Mouse (Mus musculus) ovary, postnatal 10 days (tissue): Measurements from ENCODE around the gene Ptprt.
"Not testable (repeated sequence)": the region's sequence is repeated elsewhere in the genome, so short reads cannot be mapped to it uniquely, and the experiment has no call there.

Source experiments
- DNase-seq: peaks from one replicate; pipeline ENCODE4 v3.0.0; 2022; ENCODE audit warnings: low spot score

Ptprt gene

DNA sequence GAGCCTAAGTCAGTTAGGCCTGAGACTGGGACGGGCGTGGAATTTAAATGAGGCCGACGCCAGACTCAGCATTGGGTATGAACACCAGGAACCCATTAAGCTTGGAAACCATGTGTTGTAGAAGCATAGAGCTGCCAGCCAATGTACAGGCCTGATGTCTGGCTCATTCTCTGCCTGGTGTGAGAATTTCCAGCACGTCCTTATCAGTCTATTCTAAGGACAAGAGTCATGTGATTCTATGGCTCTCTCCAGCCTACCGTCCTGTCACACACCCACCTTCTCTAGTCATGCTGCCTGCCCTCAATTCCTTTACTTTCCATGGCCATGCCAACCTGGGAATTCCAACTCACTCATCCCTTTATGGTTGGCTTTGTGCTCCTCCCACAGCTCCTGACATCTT lies 450.4 kb downstream of the Ptprt start:
- DNase-seq, result no peak

DNA sequence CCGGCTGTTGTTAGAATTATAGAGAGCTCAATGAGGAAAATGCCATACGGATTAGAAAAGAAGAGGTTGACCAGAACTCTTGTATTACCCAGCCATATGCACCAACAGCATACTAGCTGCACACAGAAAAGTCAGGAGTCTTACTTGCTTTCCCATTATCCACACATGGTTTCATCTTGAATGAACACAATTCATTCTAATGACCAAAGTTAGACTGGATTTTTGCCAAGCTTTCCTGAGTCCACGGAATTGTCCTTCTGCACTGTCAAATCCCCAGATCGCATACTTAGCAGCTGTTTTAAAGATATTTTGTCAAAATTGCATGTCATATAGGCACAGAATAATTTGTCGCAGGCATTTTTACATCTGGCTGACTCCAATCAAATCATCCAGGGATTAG lies 463.6 kb downstream of the Ptprt start:
- no peak for DNase-seq

DNA sequence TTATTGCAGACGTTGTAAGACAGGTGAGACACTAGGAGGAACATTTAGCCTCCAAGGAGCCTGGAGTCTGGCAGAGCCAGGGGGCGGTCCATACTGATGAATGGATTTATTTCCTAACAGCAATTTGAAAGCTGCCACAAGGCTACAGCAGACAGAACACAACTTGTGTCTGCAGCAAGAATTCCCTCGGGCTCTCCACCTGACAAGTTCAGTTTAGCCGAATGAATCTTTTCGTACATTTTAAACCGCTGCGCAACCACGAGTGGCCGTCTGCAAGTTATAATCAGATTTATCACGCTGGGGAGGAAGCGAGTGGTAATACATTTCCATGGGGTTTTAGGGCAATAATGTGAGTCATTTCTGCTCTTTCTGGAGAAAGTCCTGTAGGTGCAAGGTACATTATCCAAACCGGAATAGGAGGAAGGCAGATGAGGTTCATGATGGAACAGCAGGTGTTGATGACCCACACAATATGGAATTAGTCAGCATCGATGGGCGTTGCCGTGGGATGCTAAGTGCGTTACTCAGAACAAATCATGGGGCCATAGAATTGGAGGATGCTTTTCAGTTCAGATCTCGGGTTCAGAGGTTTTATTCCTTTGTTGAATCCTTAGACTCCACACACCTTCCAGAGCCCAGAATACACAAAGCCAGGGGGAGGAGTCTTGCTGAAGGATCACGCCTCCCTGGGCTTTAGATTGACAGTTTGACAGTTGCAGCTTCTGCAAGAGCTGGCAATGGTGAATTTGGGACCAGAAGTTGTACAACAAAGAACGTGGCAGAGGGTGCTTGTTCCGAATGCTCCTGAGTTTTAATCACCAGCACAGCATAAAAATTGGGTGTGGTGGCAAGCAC lies 478.1 kb downstream of the Ptprt start:
- DNase-seq, result no peak

DNA sequence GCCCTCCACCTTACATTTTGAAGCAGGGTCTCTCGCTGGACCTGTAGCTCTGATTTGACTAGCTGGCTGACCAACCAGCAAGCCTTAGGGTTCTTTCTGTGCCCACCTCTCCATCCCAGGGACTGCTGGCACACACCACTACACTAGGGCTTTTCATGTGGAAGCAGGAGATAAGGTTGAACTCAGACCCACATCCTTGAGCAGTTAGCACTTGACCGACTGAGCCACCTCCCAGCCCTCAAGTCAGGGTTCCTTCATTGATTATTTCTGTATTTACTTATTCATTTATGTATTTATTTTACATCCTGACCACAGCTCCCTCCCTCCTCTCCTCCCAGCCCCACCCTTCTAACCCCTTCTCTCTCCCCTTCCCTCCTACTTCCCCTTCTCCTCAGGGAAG lies 479.1 kb downstream of the Ptprt start:
- DNase-seq, result no peak

DNA sequence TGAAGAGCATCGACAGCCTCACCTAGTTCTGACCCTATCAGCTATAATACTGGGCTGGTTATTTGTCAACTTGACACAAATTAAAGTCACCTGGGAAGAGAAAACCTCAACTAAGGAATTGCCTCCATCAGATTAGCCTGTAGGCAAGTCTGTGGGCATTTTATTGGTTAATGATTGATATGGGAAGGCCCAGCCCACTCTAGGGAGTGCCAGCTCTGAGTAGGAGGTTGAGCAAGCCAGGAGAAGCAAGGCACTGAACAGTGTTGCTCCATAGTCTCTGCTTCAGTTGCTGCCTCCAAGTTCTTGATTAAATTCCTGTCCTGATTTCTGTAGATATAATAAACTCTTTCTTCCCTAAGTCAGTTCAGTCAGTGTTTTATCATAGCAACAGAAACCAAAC lies 488.4 kb downstream of the Ptprt start:
- no peak for DNase-seq

DNA sequence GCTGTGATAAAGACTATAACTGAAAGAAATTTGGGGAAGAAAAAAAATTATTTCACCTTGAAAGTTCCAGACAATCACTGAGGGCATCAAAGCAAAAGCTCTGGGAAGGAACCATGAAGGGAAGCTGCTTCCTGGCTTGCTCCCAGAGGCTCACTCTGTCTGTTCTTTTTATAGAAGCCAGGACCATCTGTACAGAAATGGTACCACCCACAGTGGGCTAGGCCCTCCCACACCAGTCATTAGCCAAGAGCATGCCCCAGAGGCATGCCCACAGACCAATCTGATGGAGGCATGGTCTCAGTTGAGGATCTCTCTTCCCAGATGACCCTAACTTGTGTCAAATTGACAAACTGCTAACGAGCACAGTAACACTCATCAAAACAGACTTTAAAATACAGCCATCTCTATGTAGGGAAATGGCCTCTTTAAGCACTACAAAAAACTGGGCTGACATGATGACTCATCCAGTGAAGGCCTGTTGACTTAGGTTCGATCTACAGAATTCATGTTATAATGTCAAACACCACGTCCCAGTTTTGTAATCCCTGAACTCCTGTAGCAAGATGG lies 519.0 kb downstream of the Ptprt start:
- no peak for DNase-seq

DNA sequence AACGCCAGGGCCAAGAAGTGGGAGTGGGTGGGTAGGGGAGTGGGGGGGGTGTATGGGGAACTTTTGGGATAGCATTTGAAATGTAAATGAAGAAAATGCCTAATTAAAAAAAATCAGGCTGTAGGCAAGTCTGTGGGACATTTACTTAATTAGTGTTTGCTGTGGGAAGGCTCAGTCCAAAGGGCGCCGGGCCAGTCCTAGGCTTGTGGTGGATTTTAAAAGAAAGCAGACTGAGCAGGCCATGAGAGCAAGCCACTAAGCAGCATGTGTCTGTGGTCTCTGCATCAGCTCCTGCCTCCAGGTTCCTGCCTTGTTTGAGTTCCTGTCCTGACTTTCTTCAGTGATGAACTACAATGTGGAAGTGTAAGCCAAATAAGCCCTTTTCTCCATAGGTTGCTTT lies 524.8 kb downstream of the Ptprt start:
- not testable (repeated sequence) for DNase-seq

DNA sequence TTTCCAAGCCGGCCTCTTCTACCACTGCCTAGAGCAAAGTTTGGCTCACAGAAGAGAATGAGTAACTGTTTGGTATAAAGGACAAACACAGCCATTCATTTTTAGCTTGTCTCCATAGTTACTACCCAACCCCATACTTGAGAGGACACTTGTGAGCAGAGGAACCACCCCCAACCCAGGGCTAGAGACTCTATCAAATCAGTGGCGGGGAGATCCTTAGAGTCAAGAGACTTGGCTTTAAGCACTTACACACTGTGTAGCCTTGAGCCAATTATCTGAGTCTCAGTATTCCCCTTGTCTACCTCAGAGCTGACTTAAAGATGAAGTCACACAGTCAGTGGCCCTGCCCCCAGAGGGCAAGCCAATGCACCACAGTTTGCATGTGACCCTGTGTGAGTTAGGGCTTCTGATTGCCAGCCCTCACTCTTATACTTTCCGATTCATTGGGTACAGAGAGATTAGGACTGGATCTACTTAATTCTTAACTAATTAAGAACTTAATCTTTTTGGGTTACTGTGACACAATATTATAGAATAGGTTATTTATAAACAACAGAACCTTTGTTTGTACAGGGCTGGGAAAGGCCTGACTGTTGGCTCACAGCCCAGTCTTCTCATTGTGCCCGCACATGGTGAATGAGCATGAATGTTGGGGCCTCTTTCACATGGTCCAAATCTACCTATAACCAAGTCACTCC lies 529.2 kb downstream of the Ptprt start:
- DNase-seq, result no peak

DNA sequence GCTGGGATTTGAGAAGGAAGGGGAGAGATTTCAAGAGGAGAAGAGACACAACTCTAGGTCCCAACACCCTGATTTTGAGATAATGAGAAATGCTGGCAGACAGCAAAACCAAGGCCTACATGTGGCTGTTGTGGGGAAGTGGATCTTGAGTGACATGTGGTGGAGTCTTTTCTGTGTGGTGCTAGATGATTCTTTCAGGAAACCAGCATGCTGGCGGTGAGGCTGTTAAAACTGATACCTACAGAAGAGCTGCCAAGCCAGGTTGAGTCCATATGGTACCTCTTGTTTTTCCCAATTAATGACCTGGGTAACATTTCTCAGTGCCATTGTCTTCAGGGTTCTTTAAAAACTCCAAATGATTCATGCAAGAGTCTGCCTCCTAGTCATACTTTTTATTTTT lies 531.1 kb downstream of the Ptprt start:
- no peak for DNase-seq

DNA sequence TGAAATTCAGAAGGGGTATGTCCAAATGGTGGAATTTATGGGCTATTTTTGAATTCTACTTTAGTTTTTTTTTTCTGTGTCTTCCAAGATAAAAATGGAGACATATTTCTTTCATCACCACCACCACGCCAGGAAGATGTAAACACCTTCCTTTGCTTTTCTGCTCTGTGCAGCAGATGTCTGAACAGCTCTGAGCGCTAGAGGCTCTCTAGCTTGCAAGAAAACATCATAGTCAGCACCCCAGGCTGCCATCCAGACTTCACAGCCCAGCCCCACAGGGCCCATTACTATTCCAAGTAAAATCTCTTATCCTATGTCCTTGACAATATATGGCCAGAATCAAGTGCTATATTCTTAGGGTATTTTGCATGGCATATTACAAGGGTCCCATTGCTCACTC lies 542.9 kb downstream of the Ptprt start:
- no peak for DNase-seq

DNA sequence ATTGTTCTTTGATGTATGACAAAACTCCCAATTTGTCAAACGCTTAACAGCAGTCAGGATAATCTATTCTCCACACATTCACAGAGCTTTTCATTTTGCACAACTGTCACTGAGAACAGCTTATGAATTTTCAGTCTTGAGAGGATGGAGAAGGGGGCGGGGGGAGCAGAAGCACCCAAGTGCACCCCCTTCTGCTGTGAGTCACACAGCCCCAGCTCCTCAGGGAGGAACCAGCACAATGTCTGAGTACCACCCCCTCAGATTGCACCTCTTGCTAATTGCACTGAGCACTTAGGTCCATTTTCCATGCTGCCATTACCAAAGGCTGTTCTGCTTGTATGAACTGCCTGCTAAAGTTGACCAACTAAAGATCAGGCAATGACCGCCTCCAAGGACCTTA lies 578.6 kb downstream of the Ptprt start:
- DNase-seq, result no peak

DNA sequence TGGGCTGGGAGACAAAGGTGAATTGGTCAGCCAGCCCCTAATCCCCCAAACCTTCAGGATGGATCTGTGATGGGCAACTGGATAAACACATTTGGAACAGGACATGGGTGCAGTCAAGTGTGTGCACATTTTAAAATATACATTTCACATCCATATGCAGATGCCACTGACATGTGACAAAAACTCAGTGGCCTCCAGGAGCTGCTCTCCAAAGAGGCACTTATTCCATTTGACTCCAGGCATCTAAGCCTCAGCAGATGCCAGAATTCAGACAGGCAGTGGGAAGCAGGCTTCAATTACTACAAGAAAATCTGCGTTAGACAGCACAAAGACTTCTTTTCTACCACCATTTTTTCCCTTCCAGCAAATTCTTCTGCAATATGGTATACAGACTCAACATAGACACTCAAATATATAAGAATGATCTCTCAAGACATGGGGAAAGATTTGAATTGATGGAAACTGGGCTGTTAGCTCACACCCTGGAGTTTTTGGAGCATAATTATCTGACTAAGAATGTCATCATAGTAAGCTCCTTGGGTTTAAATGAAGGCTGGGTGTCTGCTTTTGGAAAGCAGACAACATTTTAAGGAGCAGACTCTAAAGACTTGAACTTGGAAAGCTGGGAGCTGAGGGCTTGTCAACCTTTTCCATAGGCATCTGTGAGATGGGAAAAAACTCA lies 580.1 kb downstream of the Ptprt start:
- no peak for DNase-seq

DNA sequence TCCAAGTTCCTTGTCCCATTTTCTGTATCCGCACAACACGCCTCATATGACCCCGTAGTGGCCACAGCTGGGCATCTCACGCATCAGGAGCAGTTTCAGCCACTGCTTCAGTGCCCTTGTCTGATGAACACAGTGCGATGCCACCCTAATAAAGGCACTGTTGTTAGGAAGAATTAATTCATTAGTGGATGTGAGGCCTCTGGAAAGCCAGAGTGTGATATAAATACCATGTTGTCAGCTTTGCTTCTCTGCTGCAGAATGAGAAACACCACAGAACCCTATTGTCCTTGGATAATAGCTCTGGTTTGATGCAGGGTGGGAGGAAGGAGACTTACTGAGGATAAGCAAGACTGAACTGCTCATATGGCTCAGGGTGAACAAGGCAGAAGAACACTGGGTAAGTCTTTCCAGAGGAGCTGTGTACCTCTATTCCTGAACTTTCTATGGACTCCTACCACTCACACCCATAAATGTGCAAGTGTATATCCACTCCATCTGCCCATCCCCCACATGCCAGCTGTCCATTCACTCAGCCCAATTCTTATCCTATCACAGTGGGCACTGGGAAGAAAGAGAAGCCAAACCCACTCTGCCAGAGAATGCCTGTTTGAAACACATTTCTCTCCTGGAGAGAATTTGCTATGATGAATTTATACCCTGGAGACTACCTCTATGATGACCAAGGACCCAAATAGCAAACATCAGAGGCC lies 582.2 kb downstream of the Ptprt start:
- DNase-seq, result no peak

DNA sequence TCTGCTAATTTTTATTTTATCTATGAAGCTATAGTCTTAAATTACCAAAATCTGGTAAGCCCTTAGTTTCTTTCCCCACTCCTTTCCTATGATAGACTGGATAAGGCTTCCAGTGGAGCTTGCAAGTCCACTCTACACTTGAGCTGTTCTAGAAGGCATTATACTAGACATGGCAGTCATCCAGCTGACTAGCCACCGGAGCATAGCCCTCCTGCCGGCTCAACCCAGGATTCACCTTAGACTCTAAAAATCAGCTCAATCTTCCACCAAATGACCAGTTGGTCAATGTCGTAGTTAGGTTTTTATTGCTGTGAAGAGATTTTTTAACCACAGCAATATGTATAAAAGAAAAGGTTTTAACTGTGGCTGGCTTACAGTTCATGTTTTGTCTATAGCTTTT lies 608.1 kb downstream of the Ptprt start:
- no peak for DNase-seq

DNA sequence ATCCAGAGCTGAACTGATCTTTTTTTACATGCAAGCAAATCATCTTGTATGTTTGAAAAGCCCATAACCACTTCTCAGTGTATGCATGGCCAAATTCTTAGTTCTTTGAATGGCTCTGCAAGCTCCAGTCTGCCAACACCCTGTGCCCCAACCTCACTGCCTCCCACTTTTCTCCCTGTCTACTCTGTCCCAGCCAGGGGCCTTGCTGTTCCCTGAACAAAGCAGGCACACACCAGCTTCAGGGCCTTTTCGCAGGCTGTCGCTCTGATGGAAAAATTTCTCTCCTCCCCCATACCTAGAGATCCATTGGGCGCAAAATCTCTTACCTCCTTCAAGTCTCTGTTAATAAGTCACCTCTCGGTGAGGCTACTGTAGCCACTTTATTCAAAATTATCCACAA lies 610.7 kb downstream of the Ptprt start:
- DNase-seq, result no peak

DNA sequence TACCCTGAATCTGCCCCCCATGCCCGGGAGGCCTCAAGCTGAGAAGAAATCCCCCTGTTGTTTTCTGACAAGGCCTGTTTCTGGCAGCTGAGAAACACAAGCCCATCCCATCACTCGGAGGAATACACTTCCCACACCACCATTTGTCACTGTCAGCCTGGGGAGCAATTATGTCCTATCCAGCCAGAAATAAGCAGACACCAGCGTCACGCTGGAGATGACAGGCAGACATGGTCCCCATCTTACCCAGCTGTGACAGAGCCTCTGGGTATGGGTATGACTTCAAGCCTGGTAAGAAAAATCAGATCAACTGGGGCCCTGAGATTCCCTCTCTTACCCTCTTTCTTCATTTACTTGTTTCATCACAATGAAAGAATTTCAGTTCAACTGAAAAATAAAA lies 625.3 kb downstream of the Ptprt start:
- DNase-seq, result no peak

DNA sequence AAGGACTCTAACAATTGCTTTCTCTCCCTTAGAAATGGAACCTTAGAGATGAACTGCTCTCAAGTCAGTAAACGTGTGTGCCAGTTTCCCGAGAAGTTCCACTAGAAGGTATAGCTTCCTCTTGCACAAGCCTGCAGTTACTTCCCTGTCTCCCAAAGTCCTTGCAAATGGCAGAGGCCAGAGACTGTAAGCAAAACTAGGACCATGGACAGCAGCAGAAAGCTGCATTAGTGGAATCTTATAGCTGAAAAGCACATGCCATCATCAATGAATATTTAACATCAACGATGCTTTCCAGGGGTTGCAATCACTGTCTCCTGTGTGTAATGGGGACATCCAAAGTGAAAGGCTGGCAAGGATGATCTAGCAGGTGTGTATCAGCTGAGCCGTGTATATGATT lies 629.3 kb downstream of the Ptprt start:
- no peak for DNase-seq

DNA sequence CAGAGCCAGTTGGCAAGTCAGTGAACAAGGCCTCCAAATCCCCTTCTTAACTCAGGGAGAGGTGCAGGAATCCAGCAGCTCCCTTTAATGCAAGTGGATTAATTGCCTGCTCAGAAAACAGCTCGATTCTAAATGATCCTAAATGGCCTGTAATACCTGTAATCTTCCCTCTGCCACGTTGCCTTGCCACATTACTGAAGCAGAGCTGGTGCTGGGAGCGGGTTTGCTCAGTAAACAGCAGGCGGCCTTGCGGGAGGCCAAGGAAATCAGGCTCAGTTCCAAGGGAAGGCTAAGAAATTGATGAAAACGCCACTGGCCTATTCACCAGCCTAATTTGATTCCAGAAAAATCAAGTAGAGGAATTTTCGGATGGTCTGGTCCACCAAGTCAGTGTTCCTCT lies 659.9 kb downstream of the Ptprt start:
- DNase-seq, result no peak

DNA sequence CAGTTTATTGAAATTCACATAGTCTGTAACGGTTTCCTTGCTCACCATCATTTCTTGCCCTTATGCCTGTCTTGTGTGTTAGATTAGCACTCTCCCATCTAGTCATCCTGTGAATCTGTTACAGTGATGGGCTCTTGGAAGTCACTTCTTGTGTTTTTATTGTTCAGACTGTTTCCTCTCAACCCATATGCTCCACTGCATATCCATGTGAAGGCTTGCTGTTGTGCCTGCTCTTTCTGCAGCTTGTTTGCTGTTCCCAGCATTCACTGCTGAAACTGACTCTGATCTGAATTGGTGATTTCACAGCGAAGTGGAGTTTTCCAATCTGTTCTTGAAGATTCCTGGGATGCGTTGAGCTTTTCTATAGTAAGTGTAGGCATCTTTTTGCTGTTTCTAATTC lies 678.6 kb downstream of the Ptprt start:
- DNase-seq, result no peak

DNA sequence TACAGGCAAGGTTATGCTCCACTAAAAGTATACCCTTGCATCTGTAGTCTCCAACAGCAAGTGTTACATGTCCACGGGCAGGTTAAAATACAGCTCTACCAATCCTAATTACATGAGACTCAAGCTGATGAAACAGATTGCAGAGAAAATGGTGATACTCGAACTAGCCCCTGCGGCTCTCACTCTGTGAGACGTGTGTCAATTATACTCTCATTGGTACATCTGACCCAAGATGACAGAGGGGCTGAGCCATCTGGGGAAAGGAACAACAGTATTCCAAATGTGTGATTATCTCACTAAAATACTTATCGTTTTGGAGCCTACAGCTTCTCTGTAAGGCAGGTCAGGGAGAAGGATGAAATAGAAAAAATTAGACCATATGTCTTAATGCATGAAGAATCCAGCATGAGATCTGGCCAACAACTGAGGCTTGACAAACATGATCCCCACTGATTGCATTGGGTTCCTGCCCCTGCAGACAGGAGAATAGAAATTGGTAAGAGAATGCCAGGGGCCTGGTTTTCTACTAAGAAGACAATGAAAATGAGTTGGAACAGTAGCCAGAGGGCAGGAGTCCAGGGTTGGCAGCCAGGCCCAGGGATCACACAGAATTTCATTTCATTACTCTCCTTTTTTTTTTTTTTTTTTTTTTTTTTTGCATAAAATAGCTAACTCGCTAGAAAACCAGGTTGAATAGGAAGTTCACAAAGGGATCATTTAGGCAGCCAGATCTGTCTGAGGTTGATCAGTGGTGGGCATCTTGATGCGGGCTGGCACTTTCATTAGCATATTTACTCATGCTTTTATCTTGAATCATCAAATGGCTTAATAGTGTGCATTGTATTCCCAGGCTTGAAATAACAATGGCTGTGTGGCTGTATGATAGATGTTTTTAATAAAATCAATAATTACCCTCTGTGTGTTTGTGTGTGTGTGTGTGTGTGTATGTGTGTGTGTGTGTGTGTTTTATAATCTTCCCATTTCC lies 699.5 kb downstream of the Ptprt start:
- no peak for DNase-seq

DNA sequence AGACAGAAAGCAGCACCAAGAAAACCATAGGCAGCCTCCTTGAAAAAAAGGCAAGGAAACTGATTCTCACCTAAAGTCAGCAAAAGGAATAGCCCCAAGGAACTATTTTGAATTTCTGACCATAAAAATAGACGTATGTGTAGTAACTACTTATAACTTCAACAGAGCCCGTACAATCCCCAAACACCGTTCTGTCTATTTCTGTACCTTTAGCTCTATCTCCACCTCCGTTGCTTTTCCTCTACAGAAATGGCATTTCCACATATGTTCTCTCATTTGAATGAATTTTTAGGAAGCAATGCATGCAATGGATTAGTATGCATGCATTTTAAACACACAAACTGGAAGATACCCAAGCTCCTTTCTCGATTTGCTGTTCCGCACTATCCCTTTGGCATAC lies 715.5 kb downstream of the Ptprt start:
- no peak for DNase-seq
